Mouse (Mus musculus): ENCODE measurements at regions not wholly inside any gene's neighbourhood (a gene's known extent, or its start where the extent isn't known, plus 50 kb on each side); places are given as distances from the start of the nearest gene placed in this dataset.

DNA sequence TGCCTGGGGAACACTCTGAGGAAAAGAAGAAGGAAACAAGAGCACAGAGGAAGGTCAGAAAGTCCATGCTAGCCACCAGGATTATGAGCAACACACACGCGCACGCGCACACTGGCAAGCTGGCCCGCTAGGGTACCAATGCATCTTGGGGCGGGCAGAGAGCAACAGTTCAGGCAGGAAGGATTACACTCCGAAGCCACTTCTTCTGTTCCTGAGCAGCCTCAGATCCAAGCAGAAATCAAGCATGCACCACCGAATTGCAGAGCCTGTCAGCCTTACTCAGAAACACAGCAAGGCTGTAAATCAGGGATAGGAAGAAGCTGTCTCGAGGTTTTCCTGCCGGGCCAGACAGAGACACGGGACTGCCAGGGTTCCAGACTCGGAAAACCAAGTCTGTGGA is 615.8 kb upstream of the Adam5 start:
- TF ChIP-seq POLR2A (IDR thresholded peaks at IDR 0.05; ENCODE audit: low read depth, low read length) = no peak
- TF ChIP-seq CTCF (IDR thresholded peaks at IDR 0.05; ENCODE audit: extremely low read depth, insufficient read length, insufficient replicate concordance, low read depth, low read length) = no peak
